Mouse (Mus musculus): ENCODE results near the gene Nrp2.

Gene Nrp2

DNA sequence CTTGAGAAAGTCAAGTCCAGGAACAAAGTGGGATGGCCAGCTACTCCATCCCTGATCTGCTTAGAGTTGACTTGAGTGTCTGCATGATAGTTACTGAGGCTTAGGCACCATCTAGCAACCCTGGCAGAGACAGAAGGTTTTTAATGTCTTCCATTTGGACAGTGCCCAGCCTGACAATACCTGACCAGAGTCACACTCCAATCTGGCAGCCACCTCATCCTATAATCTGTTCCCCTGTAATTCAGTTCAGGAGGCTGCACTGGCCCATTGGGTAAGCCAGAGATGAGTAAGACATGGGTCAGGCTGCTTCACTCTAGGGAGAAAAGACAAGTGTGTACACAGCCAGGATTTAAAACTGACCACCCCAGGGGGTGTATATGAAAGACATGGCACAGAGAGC lies 79.5 kb downstream of the Nrp2 start:
- in situ Hi-C loops (cut with MboI): no loop called here

GRCm38 (mm10) chr1:62783354-62784083 lies 80.4 kb downstream of the Nrp2 start:
- in situ Hi-C loops (cut with MboI): no loop called here

GRCm38 (mm10) chr1:62784084-62784392 lies 81.0 kb downstream of the Nrp2 start:
- in situ Hi-C loops (cut with MboI): no loop called here

GRCm38 (mm10) chr1:62786255-62786654 lies 83.2 kb downstream of the Nrp2 start:
- in situ Hi-C loops (cut with MboI): no loop called here

DNA sequence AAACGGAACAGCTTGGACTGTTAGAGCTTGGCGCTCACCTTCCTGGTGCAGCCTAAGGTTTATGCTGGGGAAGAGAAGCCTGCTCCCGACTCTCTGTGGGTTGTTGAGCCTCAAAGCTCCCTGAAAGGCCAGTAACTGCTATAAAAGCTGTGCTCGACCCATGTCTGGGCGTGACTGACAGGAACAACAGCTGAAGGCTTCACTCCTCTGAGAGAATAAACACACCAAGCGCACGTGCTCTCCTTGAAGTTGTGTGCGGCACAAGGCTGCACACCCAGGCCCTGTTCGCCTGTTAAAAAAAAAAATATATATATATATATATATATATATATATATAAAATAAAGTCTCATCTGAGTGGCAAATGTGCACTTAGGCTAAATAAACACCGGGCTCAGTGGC lies 84.5 kb downstream of the Nrp2 start:
- in situ Hi-C loops (cut with MboI): no loop called here

- in situ Hi-C loops (cut with MboI): no loop called here
Observed at GRCm38 (mm10) chr1:62794223-62794895, 91.3 kb downstream of the Nrp2 start.

- in situ Hi-C loops (cut with MboI): no loop called here
Observed at GRCm38 (mm10) chr1:62794896-62795255, 91.8 kb downstream of the Nrp2 start.

- in situ Hi-C loops (cut with MboI): no loop called here
Observed at GRCm38 (mm10) chr1:62795307-62796037, 92.4 kb downstream of the Nrp2 start.

DNA sequence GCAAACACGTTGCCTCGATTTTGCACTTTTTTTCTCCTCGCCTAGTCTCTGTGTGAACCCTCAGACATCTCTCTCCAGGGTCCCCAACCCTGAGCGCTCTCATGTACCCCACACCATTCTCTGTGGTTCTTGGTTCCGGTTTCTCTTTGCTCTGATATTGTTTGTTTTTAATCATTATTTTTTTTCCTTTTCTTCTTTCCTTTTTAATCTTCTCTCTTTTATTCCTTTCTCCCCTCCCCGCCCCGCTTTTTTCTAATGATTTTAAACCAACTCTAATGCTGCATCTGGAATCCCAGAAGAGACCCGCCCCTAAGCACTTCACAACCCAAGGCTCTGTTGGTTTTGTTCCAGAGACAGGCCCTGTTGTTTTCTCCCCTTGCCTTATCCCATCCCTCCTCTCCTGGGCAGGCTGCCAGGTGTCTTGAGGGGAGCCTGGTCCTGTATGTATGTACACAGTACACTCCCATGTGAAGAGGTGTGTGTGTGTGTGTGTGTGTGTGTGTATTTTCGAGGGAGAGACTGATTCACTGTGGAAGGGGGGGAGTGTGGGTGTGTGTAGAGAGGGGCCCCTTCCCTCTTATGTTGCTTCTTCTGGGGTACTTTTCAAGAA lies 93.1 kb downstream of the Nrp2 start:
- in situ Hi-C loops (cut with MboI): no loop called here

DNA sequence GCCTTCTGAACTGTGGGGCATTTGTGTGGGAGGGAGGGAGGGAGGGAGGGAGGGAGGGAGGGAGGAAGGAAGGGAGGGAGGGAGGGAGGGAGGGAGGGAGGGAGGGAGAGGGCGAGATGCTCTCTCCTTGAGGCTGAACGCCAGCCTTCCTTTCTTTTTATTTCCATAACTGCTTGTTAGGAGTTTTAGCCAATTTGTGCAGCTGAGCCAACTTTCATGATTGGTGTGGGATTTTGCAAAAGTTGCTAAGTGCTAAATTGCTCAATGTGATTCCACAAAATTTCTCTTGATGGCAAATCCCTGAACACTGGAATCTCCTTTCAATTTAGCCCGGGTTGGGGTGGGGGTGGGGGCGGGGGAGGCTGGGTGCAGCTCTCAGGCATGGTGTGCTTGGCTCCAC lies 96.3 kb downstream of the Nrp2 start:
- in situ Hi-C loops (cut with MboI): no loop called here

DNA sequence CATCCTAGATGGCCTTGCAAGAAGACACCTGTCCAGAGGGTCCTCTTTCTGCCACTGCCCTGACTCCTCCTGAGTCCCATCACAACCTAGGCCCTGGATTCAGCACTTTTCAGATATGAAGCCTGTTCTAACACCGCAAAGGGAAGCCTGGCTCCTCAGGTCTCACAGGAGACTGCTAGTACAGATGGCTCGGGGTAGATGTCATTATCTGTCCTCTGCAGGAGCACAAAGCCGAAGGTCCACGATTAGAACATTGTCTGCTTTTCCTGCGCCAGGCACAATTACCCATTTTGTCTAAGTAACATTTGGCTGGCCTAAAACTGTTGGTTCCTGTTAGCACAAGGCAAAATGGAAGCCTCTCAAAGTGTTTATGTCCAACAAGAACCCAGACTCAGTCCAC lies 97.3 kb downstream of the Nrp2 start:
- in situ Hi-C loops (cut with MboI): no loop called here

GRCm38 (mm10) chr1:62801429-62801828 lies 98.3 kb downstream of the Nrp2 start:
- in situ Hi-C loops (cut with MboI): no loop called here

DNA sequence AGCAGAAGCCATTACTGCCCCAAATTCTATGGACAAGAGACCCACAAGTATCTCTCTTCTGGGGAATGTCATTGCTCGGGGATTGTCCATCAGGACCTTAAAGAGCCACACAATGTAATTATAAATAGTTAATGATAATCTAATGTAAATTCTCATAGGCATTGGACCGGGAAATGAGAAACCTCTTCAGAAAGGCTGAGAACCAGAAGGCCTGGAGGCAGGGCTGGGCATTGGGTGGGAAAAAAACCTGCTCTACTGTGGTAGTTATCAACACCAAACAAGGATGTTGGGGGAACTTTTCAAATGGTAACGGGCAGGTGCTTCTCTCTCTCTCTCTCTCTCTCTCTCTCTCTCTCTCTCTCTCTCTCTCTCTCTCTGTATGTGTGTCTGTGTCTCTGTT lies 98.8 kb downstream of the Nrp2 start:
- in situ Hi-C loops (cut with MboI): no loop called here

- in situ Hi-C loops (cut with MboI): no loop called here
Observed at GRCm38 (mm10) chr1:62803544-62803943, 100.5 kb downstream of the Nrp2 start.

DNA sequence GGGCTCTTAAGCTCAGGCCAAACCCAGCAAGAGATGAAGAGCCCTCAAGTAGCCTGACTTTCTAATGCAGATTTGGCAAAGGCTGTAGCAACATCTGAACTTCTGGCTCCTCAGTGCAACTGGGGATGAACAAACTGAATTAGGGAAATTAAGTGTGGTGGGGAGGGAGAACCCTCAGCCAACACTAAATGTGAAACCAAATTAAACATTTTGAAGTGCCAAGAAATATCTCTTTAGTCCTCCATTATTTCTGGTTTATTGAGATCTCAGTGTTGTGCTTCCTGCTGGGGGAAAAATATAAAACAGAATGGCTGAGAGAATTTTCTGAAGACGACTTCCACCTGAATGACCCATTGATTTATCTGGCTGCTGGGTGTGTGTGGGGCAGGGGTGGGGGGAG lies 102.9 kb downstream of the Nrp2 start:
- in situ Hi-C loops (cut with MboI): no loop called here

DNA sequence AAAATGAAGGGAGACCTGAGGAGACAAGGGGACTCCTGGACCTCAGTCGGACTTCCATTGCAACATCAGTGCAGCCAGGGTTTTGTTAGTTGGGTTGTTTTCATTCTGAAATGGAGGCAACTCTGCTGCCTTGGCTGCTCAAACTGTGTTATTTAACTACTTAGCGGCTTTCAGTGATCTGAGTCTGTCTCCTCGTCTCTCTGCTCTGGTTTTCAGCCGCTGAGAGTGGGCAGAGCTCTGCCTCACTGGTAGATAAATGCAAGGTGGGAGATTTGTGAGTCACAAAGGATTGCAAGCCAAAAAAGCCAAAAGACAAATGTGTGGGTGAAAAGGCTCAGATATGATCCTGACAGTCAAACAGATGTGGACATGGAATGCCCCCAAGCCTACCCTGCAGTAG lies 105.3 kb downstream of the Nrp2 start:
- in situ Hi-C loops (cut with MboI): no loop called here

DNA sequence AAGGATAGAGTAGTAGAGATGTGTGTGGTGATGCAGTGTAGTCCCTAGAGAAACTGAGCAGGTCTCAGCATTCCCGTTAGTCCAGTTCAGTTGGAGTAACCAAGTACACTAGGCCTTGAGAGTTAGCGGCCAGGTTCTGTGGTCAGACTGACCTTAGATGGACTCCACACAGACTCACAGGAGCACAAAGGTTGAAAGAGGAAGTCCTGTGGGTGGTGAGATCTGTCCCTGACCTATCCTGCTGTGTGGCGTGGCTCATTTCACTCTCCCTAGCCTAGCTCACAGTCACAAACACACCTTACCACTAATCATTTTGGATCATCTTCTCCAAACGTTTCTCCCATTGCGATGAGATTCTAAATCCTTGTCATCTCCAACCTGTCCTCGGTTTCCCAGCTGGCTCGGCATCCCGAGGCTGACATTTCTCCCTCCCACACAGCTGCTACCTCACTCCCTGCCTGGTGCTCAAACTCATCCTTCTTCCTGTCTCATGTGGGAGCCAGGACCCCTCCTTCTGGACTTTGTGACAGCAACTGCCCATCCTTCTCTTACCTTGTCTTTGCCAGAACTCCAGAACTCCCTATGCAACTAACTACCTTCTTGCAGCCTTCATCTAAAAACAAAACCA lies 106.6 kb downstream of the Nrp2 start:
- in situ Hi-C loops (cut with MboI): no loop called here

GRCm38 (mm10) chr1:62811141-62811540 lies 108.1 kb downstream of the Nrp2 start:
- in situ Hi-C loops (cut with MboI): no loop called here

GRCm38 (mm10) chr1:62812701-62813684 lies 109.9 kb downstream of the Nrp2 start:
- in situ Hi-C loops (cut with MboI): no loop called here

GRCm38 (mm10) chr1:62813938-62814337 lies 110.9 kb downstream of the Nrp2 start:
- in situ Hi-C loops (cut with MboI): no loop called here

- in situ Hi-C loops (cut with MboI): no loop called here
Observed at GRCm38 (mm10) chr1:62817566-62817965, 114.5 kb downstream of the Nrp2 start.
